Mouse (Mus musculus): Measurements from ENCODE around the gene Gm648.
"Not testable (repeated sequence)": the region's sequence is repeated elsewhere in the genome, so short reads cannot be mapped to it uniquely, and the experiment has no call there.

The Gm648 gene

DNA sequence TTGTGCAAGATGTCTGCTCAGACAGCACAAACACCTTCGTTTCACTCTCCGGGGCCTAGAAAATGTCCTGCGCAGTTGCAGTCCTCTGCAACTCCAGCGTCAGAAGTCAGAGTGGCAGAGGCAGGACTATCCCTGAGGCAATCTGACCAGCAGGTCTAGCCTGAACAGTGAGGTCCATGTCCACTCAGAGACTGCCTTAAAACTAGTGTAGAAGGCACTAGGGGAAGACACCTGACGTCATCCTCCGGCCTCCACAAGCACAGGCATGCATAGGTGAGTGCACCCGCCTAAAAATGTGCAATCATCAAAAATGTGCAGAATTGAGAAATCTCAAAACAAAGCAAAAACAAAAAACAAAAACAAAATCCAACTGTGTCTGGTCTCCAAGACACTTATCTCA is at the start of gene Gm648:
Gene Gm648 (minus strand): TSS at position 101 of the 400 bp plus-strand sequence.
- in situ Hi-C loops (cut with MboI, MseI) = no loop called here

DNA sequence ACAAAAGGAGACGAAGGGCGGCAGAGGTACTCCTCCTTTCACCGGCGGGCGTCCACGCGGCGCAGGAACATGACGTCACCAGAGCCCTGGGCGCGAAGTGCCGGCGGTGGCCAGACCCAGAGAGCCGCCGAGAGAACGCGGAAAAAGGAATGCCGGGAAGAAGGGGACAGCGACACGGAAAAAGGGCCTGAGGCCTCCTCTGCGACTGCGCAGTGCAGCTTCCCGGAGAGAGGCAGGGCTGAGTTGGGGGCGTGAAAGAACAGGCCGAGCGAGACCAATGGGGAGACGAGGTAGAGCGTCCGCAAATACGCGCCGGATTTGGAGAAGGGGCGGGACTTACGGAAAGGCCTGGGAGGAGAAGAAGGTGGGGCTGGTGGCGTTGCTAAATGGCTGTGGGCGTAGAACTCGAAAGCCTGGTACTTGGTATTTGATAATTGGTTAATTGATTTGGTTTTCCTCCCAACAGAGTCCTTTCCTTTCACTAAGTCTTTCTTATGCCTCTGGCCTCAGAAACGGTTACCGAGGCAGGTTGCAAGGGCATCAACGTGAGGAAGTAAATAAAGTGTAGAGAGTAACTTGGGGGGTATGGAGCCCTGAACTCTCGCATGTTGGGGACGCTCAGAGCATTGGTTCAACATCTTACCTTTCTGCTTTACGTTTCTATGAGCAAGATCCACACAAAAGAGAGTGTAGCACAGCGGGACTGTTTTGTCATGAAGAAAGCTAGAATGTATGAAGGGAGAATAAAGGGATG is 48.7 kb upstream of the Gm648 start, which contains the start of gene Mmgt1:
Gene Mmgt1 (minus strand): TSS at position 183 of the 754 bp plus-strand sequence.
- in situ Hi-C loops (cut with MboI, MseI) = loop anchor here (10.0 kb wide), 1 partner anchor 143 kb away; the partner anchor contains the start of gene Ints6l

DNA sequence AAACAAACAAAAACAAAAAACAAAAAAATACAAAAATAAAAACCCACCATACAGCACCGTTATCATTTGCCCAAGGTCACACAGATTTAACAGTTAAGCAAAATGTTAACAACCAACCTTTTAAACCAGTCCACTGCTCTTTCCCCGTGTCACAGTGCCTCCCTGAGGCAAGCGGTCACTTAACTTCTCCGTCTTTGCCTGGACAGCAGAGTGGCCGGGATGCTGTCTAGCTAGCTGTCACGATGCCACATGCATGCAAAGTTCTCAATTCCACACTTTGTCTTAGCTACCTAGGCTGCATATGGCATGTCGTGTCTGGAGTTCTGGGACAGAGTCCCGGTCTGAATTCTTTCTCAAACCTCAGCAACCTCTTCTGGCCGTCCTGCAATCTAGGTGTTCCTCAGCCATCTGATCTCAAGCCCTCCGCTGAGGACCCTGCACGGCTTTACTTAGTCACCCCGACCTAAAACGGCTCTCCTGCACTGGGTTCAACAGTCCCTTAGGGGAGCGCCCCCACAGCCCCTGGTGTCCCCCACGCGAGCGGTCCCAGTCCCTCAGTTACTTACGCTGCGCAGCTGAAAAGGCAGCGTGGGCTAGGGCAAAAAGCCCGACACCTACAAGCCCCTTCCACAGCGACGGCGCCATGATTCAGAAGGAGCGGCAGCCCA is 47.9 kb upstream of the Gm648 start:
- in situ Hi-C loops (cut with MboI, MseI) = loop anchor here (10.0 kb wide), 1 partner anchor 143 kb away; the partner anchor contains the start of gene Ints6l

DNA sequence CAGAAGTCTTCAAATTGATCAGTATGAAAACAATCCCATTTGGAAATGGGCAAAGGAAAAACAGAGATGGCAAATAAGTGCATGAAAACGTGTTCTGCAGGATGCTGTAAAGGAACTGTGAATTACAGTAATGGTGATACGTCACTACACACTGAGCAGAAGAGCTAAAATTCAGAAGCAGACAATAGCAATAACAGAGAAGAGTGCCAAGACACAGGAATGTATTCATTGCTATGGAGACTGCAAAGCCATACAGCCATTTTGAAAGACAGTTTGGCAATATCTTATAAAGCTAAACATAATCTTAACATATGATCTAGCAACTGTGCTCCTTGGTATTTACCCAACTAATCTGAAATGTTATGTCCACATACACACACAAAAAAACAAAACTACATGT is 28.8 kb upstream of the Gm648 start:
- in situ Hi-C loops (cut with MboI, MseI) = no loop called here

DNA sequence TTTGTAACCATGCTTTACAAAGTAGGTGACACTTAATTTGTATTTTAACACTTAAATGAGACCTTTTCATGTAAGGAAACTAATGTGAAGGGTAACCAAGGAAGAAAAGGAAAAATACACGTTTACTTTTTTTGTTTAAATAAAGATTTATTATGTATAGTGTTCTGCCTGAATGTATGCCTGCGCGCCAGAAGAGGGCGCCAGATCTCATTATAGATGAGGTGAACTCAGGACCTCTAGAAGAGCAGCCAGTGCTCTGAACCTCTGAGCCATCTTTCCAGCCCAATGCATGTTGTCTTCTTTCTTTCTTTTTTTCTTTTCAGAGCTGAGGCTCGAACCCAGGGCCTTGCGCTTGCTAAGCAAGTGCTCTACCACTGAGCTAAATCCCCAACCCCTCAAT is 23.1 kb upstream of the Gm648 start:
- in situ Hi-C loops (cut with MboI, MseI) = no loop called here

DNA sequence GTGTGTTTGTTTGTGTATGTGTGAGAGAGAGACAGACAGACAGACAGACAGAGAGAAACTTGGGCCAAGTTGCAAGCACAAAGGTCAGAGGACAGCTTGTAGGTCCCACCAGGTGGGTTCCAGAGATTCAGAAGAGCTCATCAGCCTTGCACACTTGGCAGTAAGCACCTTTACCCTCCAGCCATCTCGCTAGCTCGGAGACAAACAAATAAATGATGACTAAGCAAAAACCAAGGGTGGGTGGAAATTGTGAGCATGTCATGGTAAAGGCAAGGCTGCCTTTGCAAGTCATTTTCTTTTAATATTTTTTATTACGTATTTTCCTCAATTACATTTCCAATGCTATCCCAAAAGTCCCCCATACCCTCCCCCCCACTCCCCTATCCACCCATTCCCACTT is 4.2 kb upstream of the Gm648 start:
- in situ Hi-C loops (cut with MboI, MseI) = no loop called here

DNA sequence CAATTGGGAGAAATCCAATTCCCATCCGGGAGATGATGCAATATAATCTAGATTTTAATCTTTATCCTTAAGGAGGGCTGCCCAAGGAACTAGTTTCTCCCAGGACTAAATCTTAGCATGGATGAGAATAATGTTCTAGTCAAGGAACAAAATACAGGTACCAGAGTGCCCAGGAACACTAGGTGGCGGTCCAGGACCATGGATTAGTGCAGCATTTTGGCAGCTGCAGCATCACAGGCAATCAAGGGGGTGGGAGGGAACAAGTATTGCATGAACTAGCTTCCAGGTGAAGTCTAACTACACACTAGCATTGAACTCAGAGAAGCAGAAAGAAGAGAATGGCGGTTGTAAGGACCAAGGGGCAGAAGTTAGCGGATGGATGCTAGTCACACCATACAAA is 12.2 kb downstream of the Gm648 start:
- in situ Hi-C loops (cut with MboI, MseI) = no loop called here

DNA sequence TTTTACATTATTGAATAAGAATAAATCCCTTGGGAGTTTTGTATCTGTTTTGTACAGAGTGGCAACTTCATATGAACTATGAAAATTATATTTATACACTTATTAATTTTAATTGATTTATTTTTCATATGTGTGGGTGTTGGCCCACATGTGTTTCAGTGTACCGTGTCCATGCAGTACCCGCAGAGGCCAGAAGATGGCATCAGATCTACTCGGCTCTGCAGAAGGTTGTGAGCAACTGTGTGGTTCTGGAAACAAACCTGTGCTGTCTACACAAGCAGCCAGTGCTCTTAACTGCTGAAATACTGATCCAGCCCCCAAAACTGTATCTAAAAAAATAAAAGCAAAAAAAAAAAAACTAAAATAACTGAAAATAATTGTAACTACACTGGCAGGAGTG is 18.1 kb downstream of the Gm648 start:
- in situ Hi-C loops (cut with MboI, MseI) = no loop called here

DNA sequence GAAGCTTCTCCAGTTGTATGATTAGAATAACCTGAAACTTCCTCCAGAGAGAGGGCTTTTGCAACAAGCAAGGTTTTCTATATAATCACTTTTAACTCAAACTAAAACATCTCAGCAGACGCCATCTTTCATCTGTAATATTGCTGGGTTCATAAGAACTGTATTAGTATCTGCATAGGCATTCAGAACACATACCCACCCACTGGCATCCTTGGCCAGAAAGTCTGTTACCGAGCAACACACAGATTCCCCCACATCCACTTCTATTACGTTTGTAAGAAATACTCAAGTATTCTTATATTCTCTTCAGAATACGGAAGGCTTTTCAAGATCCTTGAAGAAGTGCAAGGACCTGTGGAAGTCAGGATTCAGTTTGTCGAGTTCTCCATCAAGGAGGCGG is 25.0 kb downstream of the Gm648 start, which contains the start of gene Gm10477:
Gene Gm10477 (plus strand): TSS at position 301 of the 400 bp plus-strand sequence.
- in situ Hi-C loops (cut with MboI, MseI) = not testable (repeated sequence)

DNA sequence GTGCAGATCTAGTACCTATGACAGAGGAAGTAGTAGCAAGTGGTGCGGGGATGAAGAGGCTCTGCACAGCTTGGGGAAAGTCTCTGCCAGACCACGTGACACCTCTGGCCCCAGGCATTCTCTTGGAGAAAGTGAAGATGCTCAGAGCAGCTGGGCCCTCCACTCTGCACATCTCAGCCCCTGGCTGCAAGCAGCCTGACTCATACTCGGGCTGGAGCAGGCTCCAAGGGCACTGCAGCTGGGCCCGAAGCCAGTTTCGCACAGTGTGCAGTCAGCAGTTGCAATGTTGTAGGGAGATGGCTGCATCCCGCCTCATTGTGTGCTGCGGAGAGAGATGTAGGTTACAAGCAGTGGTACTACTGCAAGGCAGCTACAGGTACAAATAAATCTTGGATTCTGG is 52.2 kb downstream of the Gm648 start:
- in situ Hi-C loops (cut with MboI, MseI) = no loop called here

All from regulatory T cell (primary cell).